Mouse (Mus musculus): ENCODE measurements around the gene Tdp2.

Tdp2 gene

GRCm38 (mm10) chr13:24882411-24882810, 50.9 kb downstream of the Tdp2 start:
- DNase-seq: peak; percentile 59

- no peak for DNase-seq
These were observed 58.1 kb downstream of the Tdp2 start for GRCm38 (mm10) chr13:24889554-24889953.
